Mouse (Mus musculus) CD8-positive naive resting alpha-beta T cell, adult 2 months (primary cell): ENCODE measurements around the gene Blnk.

ENCODE experiments used
- DNase-seq, 2 experiments: peaks; one replicate each; pipeline ENCODE4 v3.0.0; 2022; ENCODE audit warnings: low read depth in 2 of 2, low spot score in 2 of 2

Gene Blnk

GRCm38 (mm10) chr19:40994057-40994585 is at the start of gene Blnk:
Gene Blnk (minus strand): TSS chr19:40994535.
- no peak for DNase-seq

GRCm38 (mm10) chr19:41039110-41039509 is 44.8 kb upstream of the Blnk start:
- peak; percentile 41 to 45 for DNase-seq

GRCm38 (mm10) chr19:41035809-41036551 is 41.6 kb upstream of the Blnk start:
- DNase-seq: no peak

GRCm38 (mm10) chr19:41031869-41032268 is 37.5 kb upstream of the Blnk start:
- no peak for DNase-seq

- peak; percentile 58 to 66 for DNase-seq
These were observed 36.7 kb upstream of the Blnk start for GRCm38 (mm10) chr19:41031009-41031408.

GRCm38 (mm10) chr19:41030161-41030560 is 35.8 kb upstream of the Blnk start:
- no peak for DNase-seq

- DNase-seq: no peak
These were observed 34.9 kb upstream of the Blnk start, which contains the start of gene Dntt for GRCm38 (mm10) chr19:41029219-41029618. Gene Dntt (plus strand): TSS chr19:41029275.

- DNase-seq: no peak
These were observed 33.3 kb upstream of the Blnk start for GRCm38 (mm10) chr19:41027601-41028000.

GRCm38 (mm10) chr19:41027024-41027423 is 32.7 kb upstream of the Blnk start:
- no peak for DNase-seq

- no peak for DNase-seq
These were observed 32.2 kb upstream of the Blnk start for GRCm38 (mm10) chr19:41026551-41026950.

GRCm38 (mm10) chr19:41022244-41022643 is 27.9 kb upstream of the Blnk start:
- DNase-seq: no peak

GRCm38 (mm10) chr19:41020537-41020936 is 26.2 kb upstream of the Blnk start:
- no peak for DNase-seq

- DNase-seq: no peak
These were observed 24.9 kb upstream of the Blnk start for GRCm38 (mm10) chr19:41019164-41019675.

- DNase-seq: peak; percentile 56 to 70
These were observed 21.8 kb upstream of the Blnk start for GRCm38 (mm10) chr19:41015951-41016716.

- DNase-seq: no peak
These were observed 19.7 kb upstream of the Blnk start for GRCm38 (mm10) chr19:41014003-41014402.

- DNase-seq: no peak
These were observed 19.3 kb upstream of the Blnk start for GRCm38 (mm10) chr19:41013591-41013990.

- DNase-seq: no peak
These were observed 17.3 kb upstream of the Blnk start for GRCm38 (mm10) chr19:41011676-41012075.

GRCm38 (mm10) chr19:41008674-41009395 is 14.5 kb upstream of the Blnk start:
- no peak for DNase-seq

- DNase-seq: no peak
These were observed 13.4 kb upstream of the Blnk start for GRCm38 (mm10) chr19:41007733-41008132.

- no peak for DNase-seq
These were observed 13.0 kb upstream of the Blnk start for GRCm38 (mm10) chr19:41007326-41007725.

- no peak for DNase-seq
These were observed 12.3 kb upstream of the Blnk start for GRCm38 (mm10) chr19:41006621-41007020.
